Mouse (Mus musculus): ENCODE measurements around the gene Zxdb. TPM values are rescaled to one million over a fixed set of nuclear protein-coding genes. Genes with fewer than 3 reads are reported as not detected.
"Not testable (repeated sequence)": the region's sequence is repeated elsewhere in the genome, so short reads cannot be mapped to it uniquely, and the experiment has no call there.

Zxdb gene
- 3.5 and 3.6 TPM in 2 replicates for polyA plus RNA-seq (2014; fragmentation: Nextera tagmentation; extraction: Ambion mirVana)

- not testable (repeated sequence) for DNase-seq (ENCODE audit: low spot score); H3K9me3 ChIP-seq (ENCODE audit: control insufficient read depth, low read length); H3K27ac ChIP-seq; H3K4me1 ChIP-seq (replicated peaks; ENCODE audit: control insufficient read depth, insufficient read depth, low read length); H3K4me2 ChIP-seq (replicated peaks); H3K36me3 ChIP-seq (replicated peaks; ENCODE audit: control insufficient read depth, insufficient read depth); H3K4me3 ChIP-seq (replicated peaks; ENCODE audit: low read length); H3K27me3 ChIP-seq (ENCODE audit: control insufficient read depth, insufficient read depth, low read length)
- no CpG with 5 or more reads among the region's 60 CpGs for WGBS
- H3K9ac ChIP-seq, result 0 out of 2 replicates have a peak within 1 kb of the TSS, but pooled peaks have one; percentile 39
- peak; percentile 81 for ATAC-seq (ENCODE audit: low FRiP score)
These were observed at the start of gene Zxdb for GRCm38 (mm10) chrX:94724192-94724971. Gene Zxdb (plus strand): TSS chrX:94724569.

DNA sequence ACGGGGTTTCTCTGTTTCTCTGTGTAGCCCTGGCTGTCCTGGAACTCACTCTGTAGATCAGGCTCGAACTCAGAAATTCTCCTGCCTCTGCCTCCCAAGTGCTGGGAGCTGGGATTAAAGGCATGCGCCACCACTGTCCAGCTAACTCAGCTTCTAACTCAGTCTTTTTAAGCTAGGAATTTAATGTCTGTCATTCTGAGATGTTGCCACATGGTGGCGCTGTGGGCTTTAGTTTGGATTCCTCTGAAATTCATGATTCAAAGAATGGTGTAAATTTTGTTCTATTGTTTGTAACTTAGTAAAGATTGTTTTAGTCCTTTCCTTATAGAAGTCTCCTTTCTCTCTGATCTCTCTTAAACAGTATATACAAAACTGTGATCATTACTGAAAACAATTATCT is 49.4 kb upstream of the Zxdb start:
- H3K27me3 ChIP-seq (ENCODE audit: control insufficient read depth, insufficient read depth, low read length), result no peaks in the 10 kb centered on the region
- H3K4me2 ChIP-seq (replicated peaks), result no peak overlapping the region
- no peak overlapping the region for H3K9ac ChIP-seq
- 45% methylated on average over 4 of the region's 4 CpGs for WGBS
- no peak overlapping the region for H3K4me3 ChIP-seq (replicated peaks; ENCODE audit: low read length)
- no peaks in the 10 kb centered on the region for H3K36me3 ChIP-seq (replicated peaks; ENCODE audit: control insufficient read depth, insufficient read depth)
- no peaks in the 10 kb centered on the region for H3K4me1 ChIP-seq (replicated peaks; ENCODE audit: control insufficient read depth, insufficient read depth, low read length)
- DNase-seq (ENCODE audit: low spot score) (peak; percentile 70), ATAC-seq (ENCODE audit: low FRiP score) (no peak)
- H3K9me3 ChIP-seq (ENCODE audit: control insufficient read depth, low read length), result no peaks in the 10 kb centered on the region
- H3K27ac ChIP-seq, result no peak overlapping the region

GRCm38 (mm10) chrX:94681581-94681980 is 42.8 kb upstream of the Zxdb start:
- not testable (repeated sequence) for H3K4me2 ChIP-seq (replicated peaks); H3K27me3 ChIP-seq (ENCODE audit: control insufficient read depth, insufficient read depth, low read length); H3K36me3 ChIP-seq (replicated peaks; ENCODE audit: control insufficient read depth, insufficient read depth); ATAC-seq (ENCODE audit: low FRiP score); DNase-seq (ENCODE audit: low spot score); H3K9ac ChIP-seq; H3K9me3 ChIP-seq (ENCODE audit: control insufficient read depth, low read length); H3K4me1 ChIP-seq (replicated peaks; ENCODE audit: control insufficient read depth, insufficient read depth, low read length); H3K27ac ChIP-seq; H3K4me3 ChIP-seq (replicated peaks; ENCODE audit: low read length)
- WGBS, result no CpG with 5 or more reads among the region's 2 CpGs

DNA sequence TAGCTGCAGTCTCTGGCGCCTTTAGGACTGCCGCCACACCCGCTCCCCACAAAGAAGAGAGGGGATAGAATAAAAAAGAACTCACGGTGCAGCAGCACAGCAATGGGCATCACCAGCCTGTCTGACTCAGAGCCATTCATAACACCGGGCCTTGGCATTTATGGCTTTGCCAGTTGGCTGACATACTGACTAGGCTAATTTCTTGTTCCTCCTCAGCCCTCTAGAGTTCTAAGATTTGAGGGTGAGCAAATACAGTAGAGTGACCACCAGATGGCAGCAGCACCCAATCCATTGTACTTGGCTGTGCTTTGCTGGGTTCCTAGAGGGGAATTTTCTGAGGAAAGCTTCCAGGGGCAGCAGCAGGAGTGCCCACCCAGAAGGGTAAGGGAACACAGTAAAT is 34.8 kb upstream of the Zxdb start:
- 85% methylated on average over 4 of the region's 5 CpGs for WGBS
- not testable (repeated sequence) for H3K27me3 ChIP-seq (ENCODE audit: control insufficient read depth, insufficient read depth, low read length); H3K4me3 ChIP-seq (replicated peaks; ENCODE audit: low read length); H3K4me2 ChIP-seq (replicated peaks); H3K4me1 ChIP-seq (replicated peaks; ENCODE audit: control insufficient read depth, insufficient read depth, low read length); H3K9ac ChIP-seq; H3K27ac ChIP-seq; DNase-seq (ENCODE audit: low spot score); H3K9me3 ChIP-seq (ENCODE audit: control insufficient read depth, low read length); H3K36me3 ChIP-seq (replicated peaks; ENCODE audit: control insufficient read depth, insufficient read depth)
- peak; percentile 86 for ATAC-seq (ENCODE audit: low FRiP score)

DNA sequence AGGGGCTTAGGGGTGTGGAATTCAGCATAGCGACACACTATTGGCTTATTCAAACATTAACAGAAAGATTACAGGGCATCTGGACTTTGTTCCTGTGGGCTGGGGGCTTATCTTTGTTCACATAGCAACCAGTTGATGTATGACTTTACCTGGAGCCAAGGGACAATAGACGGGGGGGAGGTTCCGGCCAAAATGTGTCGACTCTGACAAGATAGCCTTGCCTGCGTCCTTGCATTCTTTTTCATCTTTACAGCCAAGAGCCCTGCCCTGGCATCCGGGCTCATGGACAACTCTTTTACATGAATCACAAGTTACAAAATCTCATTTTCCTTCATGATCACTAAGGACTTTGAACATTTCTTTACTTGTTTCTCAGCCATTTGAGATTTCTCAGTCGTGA is 17.7 kb upstream of the Zxdb start:
- H3K4me2 ChIP-seq (replicated peaks); H3K9me3 ChIP-seq (ENCODE audit: control insufficient read depth, low read length); H3K27me3 ChIP-seq (ENCODE audit: control insufficient read depth, insufficient read depth, low read length); H3K4me1 ChIP-seq (replicated peaks; ENCODE audit: control insufficient read depth, insufficient read depth, low read length); ATAC-seq (ENCODE audit: low FRiP score); DNase-seq (ENCODE audit: low spot score); H3K27ac ChIP-seq; H3K36me3 ChIP-seq (replicated peaks; ENCODE audit: control insufficient read depth, insufficient read depth); H3K9ac ChIP-seq; H3K4me3 ChIP-seq (replicated peaks; ENCODE audit: low read length): not testable (repeated sequence)
- WGBS, result 90% methylated on average over 6 of the region's 7 CpGs

GRCm38 (mm10) chrX:94709752-94710151 is 14.6 kb upstream of the Zxdb start:
- H3K36me3 ChIP-seq (replicated peaks; ENCODE audit: control insufficient read depth, insufficient read depth); H3K4me2 ChIP-seq (replicated peaks); H3K4me1 ChIP-seq (replicated peaks; ENCODE audit: control insufficient read depth, insufficient read depth, low read length); H3K27me3 ChIP-seq (ENCODE audit: control insufficient read depth, insufficient read depth, low read length); H3K9ac ChIP-seq; H3K4me3 ChIP-seq (replicated peaks; ENCODE audit: low read length); H3K9me3 ChIP-seq (ENCODE audit: control insufficient read depth, low read length); H3K27ac ChIP-seq; DNase-seq (ENCODE audit: low spot score); ATAC-seq (ENCODE audit: low FRiP score): not testable (repeated sequence)
- WGBS, result no CpG with 5 or more reads among the region's 3 CpGs

GRCm38 (mm10) chrX:94724972-94725569 is 702 bp downstream of the Zxdb start:
- WGBS, result 17% methylated on average over 22 of the region's 102 CpGs
- DNase-seq (ENCODE audit: low spot score); H3K36me3 ChIP-seq (replicated peaks; ENCODE audit: control insufficient read depth, insufficient read depth); H3K4me3 ChIP-seq (replicated peaks; ENCODE audit: low read length); H3K27ac ChIP-seq; H3K4me1 ChIP-seq (replicated peaks; ENCODE audit: control insufficient read depth, insufficient read depth, low read length); H3K9me3 ChIP-seq (ENCODE audit: control insufficient read depth, low read length); H3K27me3 ChIP-seq (ENCODE audit: control insufficient read depth, insufficient read depth, low read length); H3K4me2 ChIP-seq (replicated peaks): not testable (repeated sequence)
- H3K9ac ChIP-seq, result 0 out of 2 replicates have a peak overlapping the region, but pooled peaks have one; percentile 39
- ATAC-seq (ENCODE audit: low FRiP score), result peak; percentile 83

DNA sequence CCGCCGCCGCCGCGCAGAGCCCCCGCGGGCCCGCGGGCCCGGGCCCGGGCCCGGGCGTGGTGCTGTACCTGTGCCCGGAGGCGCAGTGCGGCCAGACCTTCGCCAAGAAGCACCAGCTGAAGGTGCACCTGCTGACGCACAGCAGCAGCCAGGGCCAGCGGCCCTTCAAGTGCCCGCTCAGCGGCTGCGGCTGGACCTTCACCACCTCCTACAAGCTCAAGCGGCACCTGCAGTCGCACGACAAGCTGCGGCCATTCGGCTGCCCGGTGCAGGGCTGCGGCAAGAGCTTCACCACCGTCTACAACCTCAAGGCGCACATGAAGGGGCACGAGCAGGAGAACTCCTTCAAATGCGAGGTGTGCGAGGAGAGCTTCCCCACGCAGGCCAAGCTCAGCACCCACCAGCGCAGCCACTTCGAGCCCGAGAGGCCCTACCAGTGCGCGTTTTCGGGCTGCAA is 1.3 kb downstream of the Zxdb start:
- H3K4me2 ChIP-seq (replicated peaks); H3K4me1 ChIP-seq (replicated peaks; ENCODE audit: control insufficient read depth, insufficient read depth, low read length); H3K9me3 ChIP-seq (ENCODE audit: control insufficient read depth, low read length); H3K9ac ChIP-seq; H3K27ac ChIP-seq; DNase-seq (ENCODE audit: low spot score); H3K27me3 ChIP-seq (ENCODE audit: control insufficient read depth, insufficient read depth, low read length); H3K4me3 ChIP-seq (replicated peaks; ENCODE audit: low read length); H3K36me3 ChIP-seq (replicated peaks; ENCODE audit: control insufficient read depth, insufficient read depth): not testable (repeated sequence)
- WGBS, result no CpG with 5 or more reads among the region's 41 CpGs
- ATAC-seq (ENCODE audit: low FRiP score), result peak; percentile 52

DNA sequence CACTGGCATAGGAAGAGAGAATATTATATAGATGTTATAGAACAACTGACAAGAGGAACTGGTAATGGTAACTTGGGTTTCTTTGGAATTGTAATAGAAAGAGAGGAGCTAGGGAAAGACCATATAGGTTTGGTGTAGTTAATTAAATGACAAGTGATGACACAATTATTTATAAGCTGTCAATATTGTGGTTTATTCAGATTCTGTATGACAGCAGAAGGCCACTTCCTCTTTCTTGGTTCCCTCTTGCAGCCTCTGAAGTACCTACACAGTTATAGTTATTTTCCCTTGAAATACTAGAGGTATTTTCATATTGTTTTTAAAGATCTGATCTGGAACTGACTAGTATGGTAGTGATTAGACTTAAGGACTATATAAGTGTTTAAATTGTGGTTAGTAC is 7.2 kb downstream of the Zxdb start:
- no peak overlapping the region for H3K9ac ChIP-seq
- H3K9me3 ChIP-seq (ENCODE audit: control insufficient read depth, low read length), result no peaks in the 10 kb centered on the region
- no peak for ATAC-seq (ENCODE audit: low FRiP score)
- H3K4me1 ChIP-seq (replicated peaks; ENCODE audit: control insufficient read depth, insufficient read depth, low read length), result no peaks in the 10 kb centered on the region
- no peaks in the 10 kb centered on the region for H3K27me3 ChIP-seq (ENCODE audit: control insufficient read depth, insufficient read depth, low read length)
- H3K4me2 ChIP-seq (replicated peaks), result no peak overlapping the region
- H3K4me3 ChIP-seq (replicated peaks; ENCODE audit: low read length), result no peak overlapping the region
- no peak overlapping the region for H3K27ac ChIP-seq
- no peak for DNase-seq (ENCODE audit: low spot score)
- peaks cover 5% of the 10 kb centered on the region; the same call in 1 of the 2 replicates for H3K36me3 ChIP-seq (replicated peaks; ENCODE audit: control insufficient read depth, insufficient read depth)

Data from hindbrain, embryonic 14.5 days (tissue).